Comparison of ENCODE assay signal across 8 mouse cellular contexts in genomic region chr3:88336058-88337013, GRCm38 (mm10). TPM values are rescaled to one million over a fixed set of nuclear protein-coding genes. Genes with fewer than 3 reads are reported as not detected.
DNase-seq lines count a peak whose midpoint lies in the region; ATAC-seq and TF ChIP-seq lines count a peak whose summit lies in the region.

TSS of gene Tmem79 (minus strand) at chr3:88336148.
TSS of gene Smg5 (plus strand) at chr3:88336260.

- TF ChIP-seq RAD21 in CH12.LX (IDR thresholded peaks at IDR 0.05; ENCODE audit: low read depth, low read length) = no peak

- peak within 1 kb of the TSS; percentile 93 for H3K4me2 ChIP-seq in CH12.LX (ENCODE audit: insufficient read depth, low read depth, poor library complexity, severe bottlenecking)
- H3K4me2 ChIP-seq in forebrain, embryonic 12.5 days = peak within 1 kb of the TSS; percentile 78
- H3K4me2 ChIP-seq in heart, postnatal 0 days (ENCODE audit: low read depth, low read length) = peak within 1 kb of the TSS; percentile 86
- peak within 1 kb of the TSS; percentile 86 for H3K4me2 ChIP-seq in liver, embryonic 16.5 days (ENCODE audit: low read depth, low read length)
- H3K4me2 ChIP-seq in neural tube, embryonic 13.5 days = peak within 1 kb of the TSS; percentile 72

- peak; percentile 94 for DNase-seq in CH12.LX (ENCODE audit: extremely low read depth)
- peak; percentile 89 for DNase-seq in c-Kit-positive CD71-positive TER-119-negative erythroid progenitor cells, embryonic 14.5 days (ENCODE audit: low read depth)
- DNase-seq in heart, postnatal 0 days (ENCODE audit: low spot score) = peak; percentile 95
- DNase-seq in kidney, postnatal 4 days = peak; percentile 96 to 98

- H3K27me3 ChIP-seq in CH12.LX (replicated peaks) = no peaks in the 10 kb centered on the region
- H3K27me3 ChIP-seq in forebrain, embryonic 12.5 days = no peaks in the 10 kb centered on the region
- H3K27me3 ChIP-seq in heart, postnatal 0 days (ENCODE audit: control insufficient read depth, insufficient read depth, low read length) = no peaks in the 10 kb centered on the region
- no peaks in the 10 kb centered on the region for H3K27me3 ChIP-seq in liver, embryonic 16.5 days (ENCODE audit: control insufficient read depth, insufficient read depth, low read depth, low read length)
- H3K27me3 ChIP-seq in neural tube, embryonic 13.5 days = no peaks in the 10 kb centered on the region
- no peaks in the 10 kb centered on the region for H3K27me3 ChIP-seq in testis, adult 2 months (ENCODE audit: control insufficient read depth, insufficient read depth, low read length)

- peak within 1 kb of the TSS; percentile 81 to 85 (median 82) for H3K4me3 ChIP-seq in CH12.LX (replicated peaks in 1 of 3; ENCODE audit: low read depth in 2 of 3, low read length in 2 of 3, poor library complexity in 1 of 3)
- peak within 1 kb of the TSS; percentile 75 for H3K4me3 ChIP-seq in forebrain, embryonic 12.5 days (replicated peaks)
- peak within 1 kb of the TSS; percentile 96 for H3K4me3 ChIP-seq in heart, postnatal 0 days (ENCODE audit: low read depth, low read length)
- peak within 1 kb of the TSS; percentile 87 for H3K4me3 ChIP-seq in liver, embryonic 16.5 days (ENCODE audit: low read depth, low read length)
- peak within 1 kb of the TSS; percentile 82 for H3K4me3 ChIP-seq in neural tube, embryonic 13.5 days
- H3K4me3 ChIP-seq in testis, adult 2 months (ENCODE audit: control insufficient read depth, low read depth, low read length) = peak within 1 kb of the TSS; percentile 99

- TF ChIP-seq POLR2A in CH12.LX (IDR thresholded peaks at IDR 0.05; ENCODE audit: low read depth, low read length) = peak; percentile 100
- peak; percentile 99 for TF ChIP-seq POLR2A in testis, adult 2 months (IDR thresholded peaks at IDR 0.05; ENCODE audit: control insufficient read depth, low read depth, low read length)

- TF ChIP-seq CTCF in CH12.LX (conservative IDR thresholded peaks at IDR 0.05 in 1 of 2, IDR thresholded peaks at IDR 0.05 in 1 of 2; ENCODE audit: low read depth in 2 of 2, low read length in 2 of 2) = no peak
- TF ChIP-seq CTCF in heart, postnatal 0 days (IDR thresholded peaks at IDR 0.05; ENCODE audit: low read depth) = no peak
- TF ChIP-seq CTCF in testis, adult 2 months (IDR thresholded peaks at IDR 0.05; ENCODE audit: control insufficient read depth, insufficient read depth, insufficient replicate concordance, low read depth, low read length) = no peak

- dilution Hi-C loops in CH12.LX (cut with MboI; ENCODE audit: extremely low pct_ligation_motif_present, extremely low pct_unique_long_range_greater_than_20kb, low sequenced_read_pairs) = no loop called here

- H3K27ac ChIP-seq in CH12.LX (ENCODE audit: insufficient read depth, low read depth) = peak within 1 kb of the TSS; percentile 79
- H3K27ac ChIP-seq in forebrain, embryonic 12.5 days = peak within 1 kb of the TSS; percentile 94
- peak within 1 kb of the TSS; percentile 98 for H3K27ac ChIP-seq in heart, postnatal 0 days (ENCODE audit: low read depth)
- peak within 1 kb of the TSS; percentile 89 for H3K27ac ChIP-seq in liver, embryonic 16.5 days (ENCODE audit: low read length)
- H3K27ac ChIP-seq in neural tube, embryonic 13.5 days (replicated peaks) = peak within 1 kb of the TSS; percentile 96
- peak within 1 kb of the TSS; percentile 98 for H3K27ac ChIP-seq in testis, adult 2 months (ENCODE audit: control insufficient read depth, insufficient read depth, low read depth, low read length)

- no peaks in the 10 kb centered on the region for H3K9me3 ChIP-seq in CH12.LX (replicated peaks; ENCODE audit: low read length)
- no peaks in the 10 kb centered on the region for H3K9me3 ChIP-seq in forebrain, embryonic 12.5 days
- no peaks in the 10 kb centered on the region for H3K9me3 ChIP-seq in heart, postnatal 0 days (replicated peaks; ENCODE audit: control insufficient read depth, low read length)
- H3K9me3 ChIP-seq in liver, embryonic 16.5 days (replicated peaks; ENCODE audit: control insufficient read depth, low read length) = no peaks in the 10 kb centered on the region
- H3K9me3 ChIP-seq in neural tube, embryonic 13.5 days = no peaks in the 10 kb centered on the region

- no peak for TF ChIP-seq EP300 in CH12.LX (IDR thresholded peaks at IDR 0.05; ENCODE audit: low read length)
- TF ChIP-seq EP300 in heart, postnatal 0 days (IDR thresholded peaks at IDR 0.05; ENCODE audit: low read depth) = peak; percentile 89

- 3% methylated on average over 55 of the region's 66 CpGs for WGBS in forebrain, embryonic 12.5 days
- 1% methylated on average over 64 of the region's 66 CpGs for WGBS in heart, postnatal 0 days
- WGBS in liver, embryonic 16.5 days (ENCODE audit: insufficient replicate concordance) = under 1% methylated on average over 52 of the region's 66 CpGs
- WGBS in neural tube, embryonic 13.5 days = 2% methylated on average over 46 of the region's 66 CpGs

- peaks cover 41% of the 10 kb centered on the region for H3K79me2 ChIP-seq in CH12.LX (replicated peaks; ENCODE audit: control insufficient read depth, extremely low read depth, insufficient read depth, poor library complexity, severe bottlenecking)

- peaks cover 6 to 36% of the 10 kb centered on the region in 2 experiments for H3K36me3 ChIP-seq in CH12.LX (replicated peaks in 1 of 2; ENCODE audit: control insufficient read depth in 1 of 2, insufficient read depth in 1 of 2, low read length in 1 of 2)
- H3K36me3 ChIP-seq in forebrain, embryonic 12.5 days (replicated peaks) = 0 out of 2 replicates have a peak, but pooled peaks cover 4% of the 10 kb centered on the region
- H3K36me3 ChIP-seq in heart, postnatal 0 days (replicated peaks; ENCODE audit: control insufficient read depth, insufficient read depth, low read length) = peaks cover 5% of the 10 kb centered on the region; the same call in 1 of the 2 replicates
- no peaks in the 10 kb centered on the region for H3K36me3 ChIP-seq in liver, embryonic 16.5 days (ENCODE audit: control insufficient read depth, insufficient read depth)
- H3K36me3 ChIP-seq in neural tube, embryonic 13.5 days = no peaks in the 10 kb centered on the region; the same call in 1 of the 2 replicates
- H3K36me3 ChIP-seq in testis, adult 2 months (ENCODE audit: control insufficient read depth, insufficient read depth, low read length) = no peaks in the 10 kb centered on the region; the same call in 1 of the 2 replicates

- in situ Hi-C loops in CH12.LX (cut with MboI; ENCODE audit: low pct_ligation_motif_present, low pct_unique_long_range_greater_than_20kb, low sequenced_read_pairs) = no loop called here

- ATAC-seq in forebrain, embryonic 12.5 days (ENCODE audit: low FRiP score) = peak; percentile 95
- peak; percentile 94 for ATAC-seq in heart, postnatal 0 days (ENCODE audit: insufficient read depth, low read depth)
- ATAC-seq in liver, embryonic 16.5 days (ENCODE audit: low read depth) = peak; percentile 88
- peak; percentile 94 for ATAC-seq in neural tube, embryonic 13.5 days (ENCODE audit: low read depth)

- H3K4me1 ChIP-seq in CH12.LX (ENCODE audit: control insufficient read depth in 1 of 2, insufficient read depth in 2 of 2) = peaks cover 18 to 36% of the 10 kb centered on the region in 2 experiments
- H3K4me1 ChIP-seq in forebrain, embryonic 12.5 days = peaks cover 27% of the 10 kb centered on the region
- peaks cover 17% of the 10 kb centered on the region for H3K4me1 ChIP-seq in heart, postnatal 0 days (ENCODE audit: control insufficient read depth, insufficient read depth)
- peaks cover 45% of the 10 kb centered on the region for H3K4me1 ChIP-seq in liver, embryonic 16.5 days (ENCODE audit: control insufficient read depth, low read depth, low read length)
- peaks cover 31% of the 10 kb centered on the region for H3K4me1 ChIP-seq in neural tube, embryonic 13.5 days (replicated peaks)
- peaks cover 18% of the 10 kb centered on the region for H3K4me1 ChIP-seq in testis, adult 2 months (ENCODE audit: control insufficient read depth, insufficient read depth, low read length)

- peak within 1 kb of the TSS; percentile 75 for H3K9ac ChIP-seq in CH12.LX (ENCODE audit: insufficient read depth, low read depth)
- H3K9ac ChIP-seq in forebrain, embryonic 12.5 days = peak within 1 kb of the TSS; percentile 89
- H3K9ac ChIP-seq in heart, postnatal 0 days (replicated peaks; ENCODE audit: low read depth, low read length) = peak within 1 kb of the TSS; percentile 95
- peak within 1 kb of the TSS; percentile 93 for H3K9ac ChIP-seq in liver, embryonic 16.5 days (ENCODE audit: low read depth, low read length)
- peak within 1 kb of the TSS; percentile 91 for H3K9ac ChIP-seq in neural tube, embryonic 13.5 days

TF ChIP-seq in CH12.LX, 34 proteins besides CTCF, POLR2A, EP300 and RAD21 (continues in another document):
- TF ChIP-seq ELF1 (IDR thresholded peaks at IDR 0.05; ENCODE audit: low read depth, low read length) = peak; percentile 71
- TF ChIP-seq MAFK (IDR thresholded peaks at IDR 0.05; ENCODE audit: insufficient replicate concordance, low read length) = no peak
- TF ChIP-seq JUN (IDR thresholded peaks at IDR 0.05; ENCODE audit: insufficient read depth, low read depth, low read length) = no peak
- no peak for TF ChIP-seq USF2 (conservative IDR thresholded peaks at IDR 0.05; ENCODE audit: low read depth, low read length)
- 0 out of 2 replicates have a peak, but pooled peaks have one; percentile 6 for TF ChIP-seq UBTF (IDR thresholded peaks at IDR 0.05; ENCODE audit: low read depth, low read length)

RNA-seq across cellular contexts. Expression of gene Tmem79, which starts in this region (rescaled TPM):
- 3.2 and 3.4 TPM in 2 replicates for total RNA-seq in CH12.LX (2012; rRNA removed)
- total RNA-seq in CH12.LX (2014; rRNA removed) = 1.0 and 1.6 TPM in 2 replicates
- polyA plus RNA-seq in CH12.LX (2012; ENCODE audit: insufficient read length, low read depth) = 3.5 and 3.7 TPM in 2 replicates
- polyA plus RNA-seq in forebrain, embryonic 12.5 days (2016; fragmentation: Nextera tagmentation; extraction: Ambion mirVana) = 1.9 and 3.3 TPM in 2 replicates
- total RNA-seq in heart, postnatal 0 days (2014; rRNA removed; ENCODE audit: low replicate concordance) = 0.27 and 3.7 TPM in 2 replicates
- 1.3 and 1.6 TPM in 2 replicates for polyA plus RNA-seq in heart, postnatal 0 days (2015; fragmentation: Nextera tagmentation; extraction: Ambion mirVana)
- polyA plus RNA-seq in liver, embryonic 16.5 days (2015; fragmentation: Nextera tagmentation; extraction: Ambion mirVana) = 1.0 and 1.4 TPM in 2 replicates
- polyA plus RNA-seq in neural tube, embryonic 13.5 days (2015; fragmentation: Nextera tagmentation; extraction: Ambion mirVana) = 1.5 and 1.7 TPM in 2 replicates
- polyA plus RNA-seq in testis, adult 2 months (2012; rRNA removed) = 9.5 TPM in 2 replicates

RNA-seq across cellular contexts. Expression of gene Smg5, which starts in this region (rescaled TPM):
- 58.3 and 65.9 TPM in 2 replicates for total RNA-seq in CH12.LX (2012; rRNA removed)
- 43.7 and 44.8 TPM in 2 replicates for total RNA-seq in CH12.LX (2014; rRNA removed)
- 77.0 and 81.6 TPM in 2 replicates for polyA plus RNA-seq in CH12.LX (2012; ENCODE audit: insufficient read length, low read depth)
- 80.0 and 81.2 TPM in 2 replicates for polyA plus RNA-seq in forebrain, embryonic 12.5 days (2016; fragmentation: Nextera tagmentation; extraction: Ambion mirVana)
- 54.3 and 60.8 TPM in 2 replicates for total RNA-seq in heart, postnatal 0 days (2014; rRNA removed; ENCODE audit: low replicate concordance)
- 25.1 TPM in 2 replicates for polyA plus RNA-seq in heart, postnatal 0 days (2015; fragmentation: Nextera tagmentation; extraction: Ambion mirVana)
- 27.7 and 30.8 TPM in 2 replicates for polyA plus RNA-seq in liver, embryonic 16.5 days (2015; fragmentation: Nextera tagmentation; extraction: Ambion mirVana)
- 57.2 and 66.1 TPM in 2 replicates for polyA plus RNA-seq in neural tube, embryonic 13.5 days (2015; fragmentation: Nextera tagmentation; extraction: Ambion mirVana)
- polyA plus RNA-seq in testis, adult 2 months (2012; rRNA removed) = 105 and 112 TPM in 2 replicates

Comparison
In these comparisons a context has a peak if more than half of its experiments do, and no peak if none do; other contexts are left out.
1. Peak in every context shown above with its lines: DNase-seq, ATAC-seq, H3K4me3 ChIP-seq and H3K27ac ChIP-seq.